Mouse (Mus musculus) hindbrain, embryonic 16.5 days (tissue): ENCODE results near the gene Sptb. TPM values are rescaled to one million over a fixed set of nuclear protein-coding genes. Genes with fewer than 3 reads are reported as not detected.

ENCODE experiments used
- ATAC-seq: fragments of 200-750 bp; cut with Nextera tagmentation; 2 replicates; pipeline ENCODE4 v1.8.0; 2017; ENCODE audit warnings: moderate TSS enrichment, moderate library complexity
- H3K27ac ChIP-seq: fragments of 300-500 bp; sonication (generic); 2 replicates; pipeline ENCODE4 v1.5.1; 2014; ENCODE audit warnings: low read depth, mild to moderate bottlenecking, control low read depth, low read length, moderate library complexity
- H3K27me3 ChIP-seq: fragments of 300-500 bp; sonication (generic); replicated peaks from 2 replicates; pipeline ENCODE4 v1.6.1; 2014; ENCODE audit warnings: low read length; ENCODE audit not compliant: control insufficient read depth, insufficient read depth
- H3K36me3 ChIP-seq: fragments of 300-500 bp; sonication (generic); 2 replicates; pipeline ENCODE4 v1.6.1; 2014; ENCODE audit warnings: mild to moderate bottlenecking, low read length, moderate library complexity, mixed read lengths; ENCODE audit not compliant: control insufficient read depth, insufficient read depth
- H3K4me1 ChIP-seq: fragments of 300-500 bp; sonication (generic); 2 replicates; pipeline ENCODE4 v1.6.1; 2014; ENCODE audit warnings: low read depth, low read length; ENCODE audit not compliant: control insufficient read depth, insufficient read depth
- H3K4me2 ChIP-seq: fragments of 300-500 bp; sonication (generic); 2 replicates; pipeline ENCODE4 v1.6.1; 2014; ENCODE audit warnings: mild to moderate bottlenecking, low read length, control low read depth, moderate library complexity
- H3K4me3 ChIP-seq: fragments of 300-500 bp; sonication (generic); 2 replicates; pipeline ENCODE4 v1.5.1; 2014; ENCODE audit warnings: mild to moderate bottlenecking, low read length, control low read depth, moderate library complexity
- H3K9ac ChIP-seq: fragments of 300-500 bp; sonication (generic); 2 replicates; pipeline ENCODE4 v1.6.1; 2014; ENCODE audit warnings: low read depth, mild to moderate bottlenecking, control low read depth, low read length, moderate library complexity
- H3K9me3 ChIP-seq: fragments of 300-500 bp; sonication (generic); 2 replicates; pipeline ENCODE4 v1.6.1; 2014; ENCODE audit warnings: mild to moderate bottlenecking, low read length, moderate library complexity; ENCODE audit not compliant: control insufficient read depth
- WGBS: fragments of 180-500 bp; shearing (Covaris S2); extraction: QIAGEN DNeasy Blood & Tissue Kit; methylation state at CpG from one replicate; pipeline ENCODE4 v1.1.7; 2014; 5-methylcytosine and 5-hydroxymethylcytosine counted together
- polyA plus RNA-seq: library from polyadenylated mRNA; unstranded; fragments of >200 nt; fragmentation: Nextera tagmentation; extraction: Ambion mirVana; gene quantifications from 2 replicates; pipeline ENCODE4 v1.2.1, GENCODE M21; 2015

Gene Sptb
- polyA plus RNA-seq, 1 experiment from 2014 or later, result 7.0 TPM

GRCm38 (mm10) chr12:76708956-76709794, 1.2 kb downstream of the Sptb start:
- ATAC-seq, result peak; percentile 66
- H3K9me3 ChIP-seq, result no peaks in the 10 kb centered on the region
- H3K4me2 ChIP-seq, result peak overlapping the region; percentile 99
- peaks cover 19% of the 10 kb centered on the region for H3K4me1 ChIP-seq
- H3K27ac ChIP-seq, result peak overlapping the region; percentile 86
- H3K9ac ChIP-seq, result peak overlapping the region; percentile 91
- 4% methylated on average over 27 of the region's 34 CpGs for WGBS
- no peaks in the 10 kb centered on the region for H3K36me3 ChIP-seq
- peak overlapping the region; percentile 86 for H3K4me3 ChIP-seq
- peaks cover 6% of the 10 kb centered on the region; the same call in 1 of the 2 replicates for H3K27me3 ChIP-seq

- 0 out of 2 replicates have a peak overlapping the region, but pooled peaks have one; percentile 5 for H3K4me3 ChIP-seq
- no peak overlapping the region for H3K27ac ChIP-seq
- 76% methylated on average over 3 of the region's 3 CpGs for WGBS
Measured at GRCm38 (mm10) chr12:76708181-76708580, 2.2 kb downstream of the Sptb start.

GRCm38 (mm10) chr12:76696380-76696935, 13.9 kb downstream of the Sptb start:
- H3K4me3 ChIP-seq, result no peak overlapping the region
- no peak overlapping the region for H3K27ac ChIP-seq
- no peaks in the 10 kb centered on the region for H3K27me3 ChIP-seq
- peaks cover 6% of the 10 kb centered on the region for H3K4me1 ChIP-seq
- no peak overlapping the region for H3K4me2 ChIP-seq
- H3K36me3 ChIP-seq, result no peaks in the 10 kb centered on the region
- ATAC-seq, result 0 out of 2 replicates have a peak, but pooled peaks have one; percentile 4
- H3K9ac ChIP-seq, result no peak overlapping the region
- WGBS, result 79% methylated on average over 13 of the region's 13 CpGs
- no peaks in the 10 kb centered on the region for H3K9me3 ChIP-seq

More at GRCm38 (mm10) chr12:76708181-76708580, 2.2 kb downstream of the Sptb start:
- Histone ChIP-seq H3K9me3 (no peaks in the 10 kb centered on the region), H3K36me3 (no peaks in the 10 kb centered on the region), H3K4me2 (peak overlapping the region; percentile 99), H3K4me1 (peaks cover 19% of the 10 kb centered on the region), H3K9ac (no peak overlapping the region), H3K27me3 (peaks cover 6% of the 10 kb centered on the region; the same call in 1 of the 2 replicates)
- no peak for ATAC-seq

- Histone ChIP-seq H3K4me3 (no peak overlapping the region), H3K4me1 (peaks cover 6% of the 10 kb centered on the region), H3K9me3 (no peaks in the 10 kb centered on the region), H3K9ac (no peak overlapping the region), H3K27me3 (no peaks in the 10 kb centered on the region), H3K4me2 (no peak overlapping the region), H3K36me3 (no peaks in the 10 kb centered on the region), H3K27ac (no peak overlapping the region)
- peak; percentile 52 for ATAC-seq
- WGBS, result 68% methylated on average over 5 of the region's 5 CpGs
Measured at GRCm38 (mm10) chr12:76695773-76696172, 14.6 kb downstream of the Sptb start.

GRCm38 (mm10) chr12:76694801-76695505, 15.4 kb downstream of the Sptb start:
- WGBS, result 6% methylated on average over 17 of the region's 17 CpGs
- H3K9me3 ChIP-seq, result no peaks in the 10 kb centered on the region
- peak overlapping the region; percentile 4; the same call in 1 of the 2 replicates for H3K27ac ChIP-seq
- H3K36me3 ChIP-seq, result no peaks in the 10 kb centered on the region
- peak; percentile 85 for ATAC-seq
- H3K4me3 ChIP-seq, result peak overlapping the region; percentile 12; the same call in 1 of the 2 replicates
- H3K4me1 ChIP-seq, result peaks cover 6% of the 10 kb centered on the region
- H3K27me3 ChIP-seq, result no peaks in the 10 kb centered on the region
- peak overlapping the region; percentile 53 for H3K4me2 ChIP-seq
- 0 out of 2 replicates have a peak overlapping the region, but pooled peaks have one; percentile 6 for H3K9ac ChIP-seq

- WGBS, result 73% methylated on average over 10 of the region's 10 CpGs
- no peak for ATAC-seq
- Histone ChIP-seq H3K4me1 (no peaks in the 10 kb centered on the region), H3K9me3 (no peaks in the 10 kb centered on the region), H3K27ac (no peak overlapping the region), H3K4me2 (no peak overlapping the region), H3K27me3 (no peaks in the 10 kb centered on the region), H3K4me3 (no peak overlapping the region), H3K9ac (no peak overlapping the region), H3K36me3 (no peaks in the 10 kb centered on the region)
Measured at GRCm38 (mm10) chr12:76687498-76688200, 22.7 kb downstream of the Sptb start.

- ATAC-seq, result no peak
- no peak overlapping the region for H3K27ac ChIP-seq
- WGBS, result 96% methylated on average over 3 of the region's 3 CpGs
- H3K9me3 ChIP-seq, result no peaks in the 10 kb centered on the region
- H3K4me2 ChIP-seq, result no peak overlapping the region
- H3K4me3 ChIP-seq, result no peak overlapping the region
- no peaks in the 10 kb centered on the region for H3K27me3 ChIP-seq
- no peaks in the 10 kb centered on the region for H3K36me3 ChIP-seq
- no peak overlapping the region for H3K9ac ChIP-seq
- H3K4me1 ChIP-seq, result no peaks in the 10 kb centered on the region
Measured at GRCm38 (mm10) chr12:76685647-76686046, 24.7 kb downstream of the Sptb start.

- Histone ChIP-seq H3K4me2 (no peak overlapping the region), H3K27me3 (no peaks in the 10 kb centered on the region), H3K27ac (no peak overlapping the region), H3K9ac (no peak overlapping the region), H3K4me1 (no peaks in the 10 kb centered on the region), H3K36me3 (no peaks in the 10 kb centered on the region), H3K9me3 (no peaks in the 10 kb centered on the region), H3K4me3 (no peak overlapping the region)
- ATAC-seq, result 0 out of 2 replicates have a peak, but pooled peaks have one; percentile 20
- 71% methylated on average over 6 of the region's 6 CpGs for WGBS
Measured at GRCm38 (mm10) chr12:76684493-76684892, 25.9 kb downstream of the Sptb start.
